Mouse (Mus musculus) ES-Bruce4 (cell line): ENCODE results near the gene Card11.

Experiments
- CTCF ChIP-seq: IDR thresholded peaks from one replicate; pipeline ENCODE4 v1.8.1; 2011; ENCODE audit warnings: low read depth, low read length
- EP300 ChIP-seq: IDR thresholded peaks from 2 replicates; pipeline ENCODE4 v1.6.1; 2011; ENCODE audit warnings: low read depth, low read length; ENCODE audit not compliant: insufficient read depth
- POLR2A ChIP-seq: IDR thresholded peaks from one replicate; pipeline ENCODE4 v1.8.1; 2011; ENCODE audit warnings: low read length; ENCODE audit not compliant: insufficient read depth

DNA sequence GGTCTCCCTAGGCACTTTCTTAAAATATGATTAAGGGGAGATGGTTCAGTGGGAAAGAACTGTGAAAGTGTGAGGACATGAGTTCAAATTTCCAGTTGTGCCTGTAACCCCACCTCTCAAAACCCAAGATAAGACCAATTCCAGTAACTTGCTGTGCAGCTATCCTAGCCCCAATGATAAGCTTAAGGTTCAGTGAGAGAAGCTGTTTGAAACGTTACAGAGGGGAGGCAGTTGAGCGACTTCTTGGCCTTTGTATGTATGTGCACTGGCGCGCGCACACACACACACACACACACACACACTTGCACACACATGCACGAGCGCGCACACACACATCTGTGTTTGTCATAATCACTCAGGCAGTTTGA, 169.3 kb downstream of the Card11 start:
- TF ChIP-seq CTCF (no peak), POLR2A (no peak), EP300 (no peak)
